Comparison of ENCODE assay signal across 8 mouse cellular contexts in the genomic region with DNA sequence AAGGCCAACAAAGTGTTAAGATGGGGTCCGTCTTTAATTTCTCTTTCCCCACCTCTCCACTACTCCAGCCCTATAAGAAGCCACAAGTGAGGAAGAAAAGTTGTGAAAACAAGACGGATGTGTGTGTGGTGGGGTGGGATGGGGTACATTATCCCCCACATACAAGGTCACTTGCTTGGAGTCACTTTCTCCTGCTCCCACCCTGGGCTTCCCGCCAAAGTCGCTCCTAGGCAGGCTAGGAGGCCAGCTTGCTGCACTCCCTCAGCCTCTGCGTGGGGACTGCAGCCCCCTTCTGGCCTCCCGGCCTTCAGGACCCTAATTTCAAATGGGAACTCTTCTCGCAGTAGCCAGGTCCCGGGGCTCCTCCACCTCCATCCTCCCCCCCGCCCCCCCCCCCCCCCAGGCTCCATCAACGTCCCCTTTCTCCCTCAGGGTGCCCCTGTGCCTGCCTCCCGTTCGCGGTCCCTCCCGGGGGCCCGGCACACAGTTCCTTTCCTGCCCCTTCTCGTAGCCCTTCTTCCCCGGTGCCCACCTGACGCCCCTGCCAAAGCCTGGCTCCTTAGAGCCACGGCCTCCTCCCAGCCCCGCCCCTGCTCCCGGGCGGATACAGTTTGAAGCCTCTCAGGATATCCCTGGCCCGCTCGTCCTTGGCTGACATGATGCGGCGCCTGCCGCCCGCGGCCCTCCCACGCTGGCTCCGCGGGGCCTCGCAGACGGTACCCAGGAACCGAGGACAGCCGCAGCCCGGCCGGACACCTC. TPM values are rescaled to one million over a fixed set of nuclear protein-coding genes. Genes with fewer than 3 reads are reported as not detected.
A peak's percentile ranks its signal among the peaks of the same experiment; 100 is the strongest.
DNase-seq lines count a peak whose midpoint lies in the region; ATAC-seq and TF ChIP-seq lines count a peak whose summit lies in the region.

No protein-coding gene starts in this region.

- WGBS in thymus, adult 2 months: 2% methylated on average over 37 of the region's 38 CpGs
- WGBS in forebrain, embryonic 11.5 days: under 1% methylated on average over 37 of the region's 38 CpGs
- WGBS in intestine, embryonic 16.5 days: 1% methylated on average over 31 of the region's 38 CpGs
- 1% methylated on average over 34 of the region's 38 CpGs for WGBS in lung, embryonic 15.5 days

- peak overlapping the region; percentile 87 for H3K9ac ChIP-seq in forebrain, embryonic 11.5 days (ENCODE audit: low read length)
- H3K9ac ChIP-seq in intestine, embryonic 16.5 days (ENCODE audit: low read depth, low read length): peak overlapping the region; percentile 94
- H3K9ac ChIP-seq in lung, embryonic 15.5 days: peak overlapping the region; percentile 91

- peak; percentile 82 for ATAC-seq in forebrain, embryonic 11.5 days (replicated peaks; ENCODE audit: low FRiP score)
- peak; percentile 82 for ATAC-seq in intestine, embryonic 16.5 days
- peak; percentile 86 for ATAC-seq in lung, embryonic 15.5 days (ENCODE audit: borderline replicate concordance, extremely low read depth, low FRiP score, low TSS enrichment)

- no peaks in the 10 kb centered on the region for H3K36me3 ChIP-seq in thymus, adult 2 months (ENCODE audit: control insufficient read depth, insufficient read depth, low read length)
- H3K36me3 ChIP-seq in forebrain, embryonic 11.5 days (ENCODE audit: control insufficient read depth, insufficient read depth, low read length): no peaks in the 10 kb centered on the region
- H3K36me3 ChIP-seq in intestine, embryonic 16.5 days (ENCODE audit: control insufficient read depth, insufficient read depth, low read length): no peaks in the 10 kb centered on the region
- no peaks in the 10 kb centered on the region for H3K36me3 ChIP-seq in lung, embryonic 15.5 days

- peak overlapping the region; percentile 73 for H3K4me3 ChIP-seq in thymus, adult 2 months (ENCODE audit: control insufficient read depth, insufficient read depth, low read length)
- H3K4me3 ChIP-seq in forebrain, embryonic 11.5 days (ENCODE audit: low read depth, low read length): peak overlapping the region; percentile 84
- peak overlapping the region; percentile 88 for H3K4me3 ChIP-seq in intestine, embryonic 16.5 days (ENCODE audit: low read length)
- peak overlapping the region; percentile 86 for H3K4me3 ChIP-seq in lung, embryonic 15.5 days

- H3K9me3 ChIP-seq in forebrain, embryonic 11.5 days (ENCODE audit: control insufficient read depth, low read length): no peaks in the 10 kb centered on the region
- no peaks in the 10 kb centered on the region for H3K9me3 ChIP-seq in intestine, embryonic 16.5 days (ENCODE audit: control insufficient read depth, low read length)
- H3K9me3 ChIP-seq in lung, embryonic 15.5 days: no peaks in the 10 kb centered on the region

- peak overlapping the region; percentile 78 for H3K4me2 ChIP-seq in forebrain, embryonic 11.5 days (ENCODE audit: low read depth, low read length, severe bottlenecking)
- H3K4me2 ChIP-seq in intestine, embryonic 16.5 days (ENCODE audit: low read depth, low read length): peak overlapping the region; percentile 80
- peak overlapping the region; percentile 81 for H3K4me2 ChIP-seq in lung, embryonic 15.5 days

- H3K27me3 ChIP-seq in thymus, adult 2 months (ENCODE audit: control insufficient read depth, insufficient read depth, low read length): no peaks in the 10 kb centered on the region
- no peaks in the 10 kb centered on the region for H3K27me3 ChIP-seq in forebrain, embryonic 11.5 days (ENCODE audit: control insufficient read depth, insufficient read depth, low read length)
- no peaks in the 10 kb centered on the region for H3K27me3 ChIP-seq in intestine, embryonic 16.5 days (replicated peaks; ENCODE audit: control insufficient read depth, insufficient read depth, low read length)
- H3K27me3 ChIP-seq in lung, embryonic 15.5 days: no peaks in the 10 kb centered on the region

- no peak overlapping the region for H3K27ac ChIP-seq in thymus, adult 2 months (ENCODE audit: control insufficient read depth, insufficient read depth, low read length)
- H3K27ac ChIP-seq in forebrain, embryonic 11.5 days (ENCODE audit: low read depth, low read length): 0 out of 2 replicates have a peak overlapping the region, but pooled peaks have one; percentile 21
- H3K27ac ChIP-seq in intestine, embryonic 16.5 days (ENCODE audit: low read length): peak overlapping the region; percentile 60
- H3K27ac ChIP-seq in lung, embryonic 15.5 days: peak overlapping the region; percentile 65

- H3K4me1 ChIP-seq in thymus, adult 2 months (replicated peaks; ENCODE audit: control insufficient read depth, insufficient read depth, low read length): peaks cover 6% of the 10 kb centered on the region
- peaks cover 3% of the 10 kb centered on the region; the same call in 1 of the 2 replicates for H3K4me1 ChIP-seq in forebrain, embryonic 11.5 days (replicated peaks; ENCODE audit: control insufficient read depth, insufficient read depth, low read length)
- peaks cover 8% of the 10 kb centered on the region for H3K4me1 ChIP-seq in intestine, embryonic 16.5 days (ENCODE audit: control insufficient read depth, insufficient read depth, low read length)
- peaks cover 17% of the 10 kb centered on the region for H3K4me1 ChIP-seq in lung, embryonic 15.5 days

- DNase-seq in thymus, adult 2 months: peak; percentile 22
- DNase-seq in thymus, postnatal 36 days: no peak
- peak; percentile 53 for DNase-seq in brain, embryonic 14.5 days (ENCODE audit: low read depth)
- no peak for DNase-seq in forebrain, embryonic 11.5 days (ENCODE audit: low spot score)
- DNase-seq in retina, embryonic 14.5 days (ENCODE audit: low spot score): peak; percentile 23
- no peak for DNase-seq in layer of hippocampus, adult 9-10 months (ENCODE audit: low spot score)

- no peak for TF ChIP-seq POLR2A in thymus, adult 2 months (IDR thresholded peaks at IDR 0.05; ENCODE audit: control insufficient read depth, extremely low read depth, insufficient read depth, low read length, poor library complexity)
- TF ChIP-seq POLR2A in brain, embryonic 14.5 days (IDR thresholded peaks at IDR 0.05; ENCODE audit: borderline replicate concordance, extremely low read depth, insufficient read depth, insufficient read length, poor library complexity, severe bottlenecking): no peak

- TF ChIP-seq CTCF in thymus, adult 2 months (IDR thresholded peaks at IDR 0.05; ENCODE audit: borderline replicate concordance, control insufficient read depth, extremely low read depth, insufficient read depth, low read length, poor library complexity): no peak
- no peak for TF ChIP-seq CTCF in brain, embryonic 14.5 days (IDR thresholded peaks at IDR 0.05; ENCODE audit: borderline replicate concordance, extremely low read depth, insufficient read depth, insufficient read length)

RNA-seq across cellular contexts. Expression of gene Pde6d, which starts 0.6 kb away (rescaled TPM):
- polyA plus RNA-seq in thymus, adult 2 months (2012; rRNA removed): 19.9 and 23.4 TPM in 2 replicates
- polyA plus RNA-seq in brain, embryonic 14.5 days (2012; rRNA removed): 82.9 and 89.6 TPM in 2 replicates
- polyA plus RNA-seq in forebrain, embryonic 11.5 days (2014; fragmentation: Nextera tagmentation; extraction: Ambion mirVana): 81.0 and 88.0 TPM in 2 replicates
- polyA plus RNA-seq in intestine, embryonic 16.5 days (2015; fragmentation: Nextera tagmentation; extraction: Ambion mirVana): 35.1 and 35.2 TPM in 2 replicates
- 64.0 and 64.4 TPM in 2 replicates for polyA plus RNA-seq in lung, embryonic 15.5 days (2015; fragmentation: Nextera tagmentation; extraction: Ambion mirVana)

RNA-seq across cellular contexts. Expression of gene Cops7b, which starts 0.8 kb away (rescaled TPM):
- 61.2 and 67.6 TPM in 2 replicates for polyA plus RNA-seq in thymus, adult 2 months (2012; rRNA removed)
- 69.7 and 89.0 TPM in 2 replicates for polyA plus RNA-seq in brain, embryonic 14.5 days (2012; rRNA removed)
- 57.1 and 62.3 TPM in 2 replicates for polyA plus RNA-seq in forebrain, embryonic 11.5 days (2014; fragmentation: Nextera tagmentation; extraction: Ambion mirVana)
- 31.5 and 35.1 TPM in 2 replicates for polyA plus RNA-seq in intestine, embryonic 16.5 days (2015; fragmentation: Nextera tagmentation; extraction: Ambion mirVana)
- polyA plus RNA-seq in lung, embryonic 15.5 days (2015; fragmentation: Nextera tagmentation; extraction: Ambion mirVana): 36.0 and 37.8 TPM in 2 replicates

RNA-seq across cellular contexts. Expression of gene Ptma, which starts 55.3 kb away (rescaled TPM):
- polyA plus RNA-seq in thymus, adult 2 months (2012; rRNA removed): 2,341 and 3,054 TPM in 2 replicates
- polyA plus RNA-seq in brain, embryonic 14.5 days (2012; rRNA removed): 1,831 and 2,420 TPM in 2 replicates
- 3,230 and 3,412 TPM in 2 replicates for polyA plus RNA-seq in forebrain, embryonic 11.5 days (2014; fragmentation: Nextera tagmentation; extraction: Ambion mirVana)
- polyA plus RNA-seq in intestine, embryonic 16.5 days (2015; fragmentation: Nextera tagmentation; extraction: Ambion mirVana): 1,684 and 1,813 TPM in 2 replicates
- 2,819 and 2,940 TPM in 2 replicates for polyA plus RNA-seq in lung, embryonic 15.5 days (2015; fragmentation: Nextera tagmentation; extraction: Ambion mirVana)

Comparison
In these comparisons a context has a peak if more than half of its experiments do, and no peak if none do; other contexts are left out.
1. DNase-seq: peak in thymus, adult 2 months (single experiment), brain, embryonic 14.5 days (single experiment) and retina, embryonic 14.5 days (single experiment); none in thymus, postnatal 36 days (0 of 2), forebrain, embryonic 11.5 days (single experiment) and layer of hippocampus, adult 9-10 months (single experiment).
2. Peak in every context shown above with its lines, with median percentiles within 50 percentile points of each other: H3K4me3 ChIP-seq, ATAC-seq, H3K4me2 ChIP-seq and H3K9ac ChIP-seq.